Comparison of ENCODE assay signal across 29 mouse cellular contexts in the genomic region with DNA sequence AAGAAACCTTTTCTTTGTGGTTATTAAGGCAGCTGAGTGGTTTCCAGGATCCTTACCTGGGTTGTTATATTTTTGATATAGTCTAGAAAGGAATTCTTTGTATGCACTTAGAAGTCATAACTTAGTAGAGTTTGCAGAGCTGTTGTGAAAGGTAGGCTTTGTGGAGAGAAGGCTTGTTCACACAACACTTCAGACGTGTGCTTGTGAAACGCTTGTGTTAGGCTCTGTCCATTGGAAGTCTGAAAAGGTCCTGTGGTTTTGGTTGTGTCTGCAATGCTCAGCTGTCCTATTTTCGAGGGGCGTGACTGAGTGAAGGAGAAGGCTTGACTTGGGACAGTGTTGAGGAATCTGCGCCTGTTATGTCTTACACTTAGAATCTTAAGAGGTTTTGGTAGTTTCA.
"Had no signal": no experiment of that assay in that cellular context is flagged by ENCODE, and none has a peak within 500 bp of the region (broad histone marks: within the 10 kb centered on the region; RNA-seq: fewer than 3 reads in every experiment).

No protein-coding gene starts in this region.

- H3K27ac ChIP-seq: embryonic facial prominence, embryonic 10.5 days; embryonic facial prominence, embryonic 12.5 days; embryonic facial prominence, embryonic 13.5 days; embryonic facial prominence, embryonic 15.5 days; forebrain, embryonic 10.5 days; forebrain, embryonic 12.5 days; forebrain, embryonic 13.5 days; forebrain, embryonic 15.5 days; gastrocnemius, adult 2 months had no signal

- H3K4me3 ChIP-seq: embryonic facial prominence, embryonic 10.5 days; embryonic facial prominence, embryonic 12.5 days; embryonic facial prominence, embryonic 13.5 days; embryonic facial prominence, embryonic 15.5 days; erythroblast, embryonic 14.5 days; forebrain, embryonic 10.5 days; forebrain, embryonic 12.5 days; forebrain, embryonic 13.5 days; forebrain, embryonic 15.5 days; gastrocnemius, adult 2 months had no signal

- H3K9me3 ChIP-seq: embryonic facial prominence, embryonic 10.5 days; embryonic facial prominence, embryonic 12.5 days; embryonic facial prominence, embryonic 13.5 days; embryonic facial prominence, embryonic 15.5 days; forebrain, embryonic 10.5 days; forebrain, embryonic 12.5 days; forebrain, embryonic 13.5 days; forebrain, embryonic 15.5 days had no signal

- DNase-seq: cerebellum, adult 18-20 months; cerebellum, adult 2 months; cerebellum, adult 8-10 months; cerebellum, adult 9-10 months; cerebellum, adult 9-11 months; cerebellum, postnatal 10 days; cerebellum, postnatal 14 days; cerebellum, postnatal 25 days; cerebellum, postnatal 36 days; embryo, embryonic 11 days; forebrain, postnatal 0 days; gastrocnemius, adult 2 months; gastrocnemius, postnatal 10 days; gastrocnemius, postnatal 14 days; gastrocnemius, postnatal 25 days; gastrocnemius, postnatal 36 days; heart, adult 11 months; heart, adult 18-20 months had no signal

- ATAC-seq: forebrain, embryonic 13.5 days; forebrain, embryonic 14.5 days; forebrain, embryonic 15.5 days; forebrain, embryonic 16.5 days; forebrain, postnatal 0 days had no signal

- H3K4me2 ChIP-seq: embryonic facial prominence, embryonic 12.5 days; embryonic facial prominence, embryonic 13.5 days; embryonic facial prominence, embryonic 15.5 days; forebrain, embryonic 12.5 days; forebrain, embryonic 13.5 days; forebrain, embryonic 15.5 days had no signal

- H3K9ac ChIP-seq: embryonic facial prominence, embryonic 12.5 days; embryonic facial prominence, embryonic 13.5 days; embryonic facial prominence, embryonic 15.5 days; forebrain, embryonic 12.5 days; forebrain, embryonic 13.5 days; forebrain, embryonic 15.5 days; forebrain, postnatal 0 days had no signal

- H3K27me3 ChIP-seq: embryonic facial prominence, embryonic 12.5 days; embryonic facial prominence, embryonic 13.5 days; embryonic facial prominence, embryonic 15.5 days; forebrain, embryonic 12.5 days; forebrain, embryonic 13.5 days; forebrain, embryonic 15.5 days had no signal

- H3K4me1 ChIP-seq: embryonic facial prominence, embryonic 10.5 days had no signal
